ENCODE assay signal across 25 mouse cellular contexts in the genomic region with DNA sequence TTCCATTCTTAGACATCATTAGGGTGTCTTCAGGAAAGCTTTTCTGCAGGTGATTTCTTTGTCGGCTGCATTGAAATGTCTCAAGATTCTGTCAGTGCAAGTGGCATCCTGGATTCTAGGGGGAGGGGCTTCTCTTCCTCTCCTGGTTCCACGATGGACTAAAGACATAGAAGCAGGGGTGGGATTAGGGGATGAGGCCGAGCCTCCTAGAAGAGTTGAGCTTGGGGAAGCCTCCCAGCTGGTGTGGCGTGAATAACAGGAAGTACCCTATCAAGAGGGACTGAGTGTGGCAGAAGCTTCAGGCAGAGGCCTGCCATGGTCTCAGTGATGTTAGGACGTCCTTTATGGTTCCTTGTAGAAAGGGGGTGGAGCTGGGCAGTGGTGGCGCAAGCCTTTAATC. TPM values are rescaled to one million over a fixed set of nuclear protein-coding genes. Genes with fewer than 3 reads are reported as not detected.
A peak's percentile ranks its signal among the peaks of the same experiment; 100 is the strongest.
DNase-seq lines count a peak whose midpoint lies in the region; ATAC-seq and TF ChIP-seq lines count a peak whose summit lies in the region.
"Had no signal": no experiment of that assay in that cellular context is flagged by ENCODE, and none has a peak within 500 bp of the region (broad histone marks: within the 10 kb centered on the region; RNA-seq: fewer than 3 reads in every experiment).

No protein-coding gene starts in this region.

- no peak overlapping the region for H3K9ac ChIP-seq in liver, postnatal 0 days (replicated peaks)
- H3K9ac ChIP-seq in heart, embryonic 11.5 days (ENCODE audit: low read depth, low read length) = no peak overlapping the region
- H3K9ac ChIP-seq: embryonic facial prominence, embryonic 12.5 days; forebrain, postnatal 0 days; heart, embryonic 13.5 days; hindbrain, embryonic 12.5 days; liver, embryonic 15.5 days; midbrain, embryonic 13.5 days had no signal

- peaks cover 51% of the 10 kb centered on the region for H3K4me1 ChIP-seq in spleen, adult 2 months (ENCODE audit: control insufficient read depth, insufficient read depth, insufficient read length)
- H3K4me1 ChIP-seq in liver, postnatal 0 days (ENCODE audit: insufficient read depth) = peaks cover 14% of the 10 kb centered on the region
- no peaks in the 10 kb centered on the region for H3K4me1 ChIP-seq in heart, embryonic 11.5 days (ENCODE audit: control insufficient read depth, insufficient read depth, low read length)
- H3K4me1 ChIP-seq: heart, embryonic 13.5 days; midbrain, embryonic 13.5 days; neural tube, embryonic 12.5 days had no signal

- TF ChIP-seq EP300 in liver, postnatal 0 days (IDR thresholded peaks at IDR 0.05; ENCODE audit: low read depth) = no peak

- no peak overlapping the region for H3K4me2 ChIP-seq in liver, postnatal 0 days (ENCODE audit: low read depth, low read length)
- H3K4me2 ChIP-seq in heart, embryonic 11.5 days = no peak overlapping the region
- H3K4me2 ChIP-seq: embryonic facial prominence, embryonic 12.5 days; heart, embryonic 13.5 days; hindbrain, embryonic 12.5 days; liver, embryonic 15.5 days; midbrain, embryonic 13.5 days; neural tube, embryonic 12.5 days had no signal

- DNase-seq in spleen, adult 2 months (ENCODE audit: low read depth in 1 of 2, low spot score in 2 of 2) = no peak
- DNase-seq in spleen, adult 12 weeks (ENCODE audit: low spot score) = no peak
- peak; percentile 58 for DNase-seq in CD4-positive helper T cell, adult 2 months (ENCODE audit: low read depth, low spot score)
- DNase-seq in splenic B cell, adult 2 months (ENCODE audit: low read depth, low spot score) = peak; percentile 58
- DNase-seq in liver, postnatal 0 days = no peak
- DNase-seq: cerebellum, adult 18-20 months; cerebellum, postnatal 14 days; forebrain, postnatal 0 days; gastrocnemius, postnatal 14 days; heart, adult 18-20 months; heart, postnatal 14 days; kidney, adult 18-20 months; liver; retina, postnatal 1 day had no signal

- peaks cover 2% of the 10 kb centered on the region; the same call in 1 of the 2 replicates for H3K9me3 ChIP-seq in liver, postnatal 0 days (ENCODE audit: low read length)
- no peaks in the 10 kb centered on the region; the same call in 1 of the 2 replicates for H3K9me3 ChIP-seq in heart, embryonic 11.5 days (replicated peaks; ENCODE audit: control insufficient read depth, low read length)
- H3K9me3 ChIP-seq: embryonic facial prominence, embryonic 12.5 days; hindbrain, embryonic 12.5 days; limb, embryonic 10.5 days; liver, embryonic 15.5 days had no signal

- no peaks in the 10 kb centered on the region for H3K27me3 ChIP-seq in spleen, adult 2 months (ENCODE audit: control insufficient read depth, insufficient read depth, low read length)
- no peaks in the 10 kb centered on the region for H3K27me3 ChIP-seq in splenic B cell, adult 2 months (ENCODE audit: control insufficient read depth, insufficient read depth, low read length, poor library complexity, severe bottlenecking)
- H3K27me3 ChIP-seq in liver, postnatal 0 days (ENCODE audit: insufficient read depth, low read length) = no peaks in the 10 kb centered on the region
- H3K27me3 ChIP-seq in heart, embryonic 11.5 days (ENCODE audit: control insufficient read depth, insufficient read depth, low read length) = no peaks in the 10 kb centered on the region
- H3K27me3 ChIP-seq: embryonic facial prominence, embryonic 12.5 days; heart, embryonic 13.5 days; hindbrain, embryonic 12.5 days; midbrain, embryonic 13.5 days; neural tube, embryonic 12.5 days had no signal

- H3K36me3 ChIP-seq in spleen, adult 2 months (ENCODE audit: control insufficient read depth, insufficient read depth, low read length) = peaks cover 32% of the 10 kb centered on the region
- peaks cover 26% of the 10 kb centered on the region for H3K36me3 ChIP-seq in splenic B cell, adult 2 months (ENCODE audit: control insufficient read depth, insufficient read depth, low read length, poor library complexity, severe bottlenecking)
- H3K36me3 ChIP-seq in liver, postnatal 0 days (replicated peaks; ENCODE audit: insufficient read depth, low read length) = peaks cover 4% of the 10 kb centered on the region; the same call in 1 of the 2 replicates
- H3K36me3 ChIP-seq in heart, embryonic 11.5 days (ENCODE audit: control insufficient read depth, insufficient read depth, low read length) = no peaks in the 10 kb centered on the region
- H3K36me3 ChIP-seq: heart, embryonic 13.5 days; hindbrain, embryonic 12.5 days; liver, embryonic 15.5 days; neural tube, embryonic 12.5 days had no signal

- H3K4me3 ChIP-seq in spleen, adult 2 months (ENCODE audit: extremely low read depth, insufficient read depth, insufficient read length) = no peak overlapping the region; the same call in 1 of the 2 replicates
- H3K4me3 ChIP-seq in liver, postnatal 0 days (ENCODE audit: low read depth, low read length) = no peak overlapping the region
- no peak overlapping the region for H3K4me3 ChIP-seq in heart, embryonic 11.5 days (ENCODE audit: low read depth, low read length)
- H3K4me3 ChIP-seq: embryonic facial prominence, embryonic 12.5 days; heart, embryonic 13.5 days; hindbrain, embryonic 12.5 days; limb, embryonic 10.5 days; liver, embryonic 15.5 days; midbrain, embryonic 13.5 days; neural tube, embryonic 12.5 days had no signal

- peak; percentile 32 for ATAC-seq in granulocyte monocyte progenitor cell, adult 5-6 weeks (replicated peaks; ENCODE audit: poor library complexity, severe bottlenecking)
- no peak for ATAC-seq in liver, postnatal 0 days
- ATAC-seq in heart, embryonic 11.5 days (replicated peaks; ENCODE audit: insufficient number of reproducible peaks, low FRiP score, low TSS enrichment) = no peak
- ATAC-seq: forebrain, postnatal 0 days; midbrain, embryonic 13.5 days had no signal

- no peak for TF ChIP-seq CTCF in spleen, adult 2 months (IDR thresholded peaks at IDR 0.05; ENCODE audit: extremely low read depth, insufficient read depth, insufficient read length, insufficient replicate concordance)
- no peak for TF ChIP-seq CTCF in liver, postnatal 0 days (IDR thresholded peaks at IDR 0.05; ENCODE audit: low read depth)

- peak overlapping the region; percentile 99 for H3K27ac ChIP-seq in spleen, adult 2 months (ENCODE audit: insufficient read depth, low read length)
- H3K27ac ChIP-seq in liver, postnatal 0 days (ENCODE audit: low read depth) = no peak overlapping the region
- no peak overlapping the region for H3K27ac ChIP-seq in heart, embryonic 11.5 days (ENCODE audit: low read depth, low read length)
- H3K27ac ChIP-seq: embryonic facial prominence, embryonic 12.5 days; heart, embryonic 13.5 days; hindbrain, embryonic 12.5 days; limb, embryonic 10.5 days; liver, embryonic 15.5 days; macrophage; midbrain, embryonic 13.5 days; neural tube, embryonic 12.5 days; stomach, postnatal 0 days had no signal

- 13% methylated on average over 6 of the region's 6 CpGs for WGBS in spleen, adult 2 months
- WGBS in liver, postnatal 0 days (ENCODE audit: insufficient replicate concordance) = 34% methylated on average over 6 of the region's 6 CpGs
- WGBS in heart, embryonic 11.5 days (ENCODE audit: insufficient replicate concordance) = 52% methylated on average over 6 of the region's 6 CpGs

- no peak for TF ChIP-seq POLR2A in spleen, adult 2 months (IDR thresholded peaks at IDR 0.05; ENCODE audit: low read depth, low read length)

RNA-seq across cellular contexts. Expression of a gene that starts 24.8 kb away (rescaled TPM):
- 174 and 200 TPM in 2 replicates for polyA plus RNA-seq in spleen, adult 2 months (2012; rRNA removed)
- 53.8 and 59.5 TPM in 2 replicates for total RNA-seq in granulocyte monocyte progenitor cell, adult 5-6 weeks (2014; fragmentation: Nextera tagmentation)
- 66.8 and 84.3 TPM in 2 replicates for total RNA-seq in granulocyte monocyte progenitor cell, adult 5-6 weeks (2017)
- polyA plus RNA-seq in liver, postnatal 0 days (2015; fragmentation: Nextera tagmentation; extraction: Ambion mirVana) = 7.0 and 7.3 TPM in 2 replicates
- polyA plus RNA-seq in heart, embryonic 11.5 days (2014; fragmentation: Nextera tagmentation; extraction: Ambion mirVana) = 1.7 and 2.7 TPM in 2 replicates

RNA-seq across cellular contexts. Expression of a gene that starts 32.8 kb away (rescaled TPM):
- 22.1 and 25.3 TPM in 2 replicates for polyA plus RNA-seq in spleen, adult 2 months (2012; rRNA removed)
- 7.2 and 9.3 TPM in 2 replicates for total RNA-seq in granulocyte monocyte progenitor cell, adult 5-6 weeks (2014; fragmentation: Nextera tagmentation)
- 1.8 and 4.3 TPM in 2 replicates for total RNA-seq in granulocyte monocyte progenitor cell, adult 5-6 weeks (2017)
- 1.1 and 1.2 TPM in 2 replicates for polyA plus RNA-seq in liver, postnatal 0 days (2015; fragmentation: Nextera tagmentation; extraction: Ambion mirVana)
- 1.7 and 2.2 TPM in 2 replicates for polyA plus RNA-seq in heart, embryonic 11.5 days (2014; fragmentation: Nextera tagmentation; extraction: Ambion mirVana)

RNA-seq across cellular contexts. Expression of a gene that starts 52.7 kb away (rescaled TPM):
- 18.8 and 24.5 TPM in 2 replicates for polyA plus RNA-seq in spleen, adult 2 months (2012; rRNA removed)
- total RNA-seq in granulocyte monocyte progenitor cell, adult 5-6 weeks (2014; fragmentation: Nextera tagmentation) = 12.0 and 14.8 TPM in 2 replicates
- total RNA-seq in granulocyte monocyte progenitor cell, adult 5-6 weeks (2017) = 17.2 TPM in 2 replicates
- polyA plus RNA-seq in liver, postnatal 0 days (2015; fragmentation: Nextera tagmentation; extraction: Ambion mirVana) = 4.4 and 5.6 TPM in 2 replicates
- 10.2 and 12.3 TPM in 2 replicates for polyA plus RNA-seq in heart, embryonic 11.5 days (2014; fragmentation: Nextera tagmentation; extraction: Ambion mirVana)

Comparison
In these comparisons a context has a peak if more than half of its experiments do, and no peak if none do; other contexts are left out.
1. DNase-seq: peak in CD4-positive helper T cell, adult 2 months (single experiment) and splenic B cell, adult 2 months (single experiment); none in spleen, adult 2 months (0 of 2), spleen, adult 12 weeks (single experiment) and liver, postnatal 0 days (single experiment).
2. RNA of a gene that starts 24.8 kb away (polyA plus RNA-seq): 174 to 200 TPM in spleen, adult 2 months; 7.0 to 7.3 TPM in liver, postnatal 0 days and 1.7 to 2.7 TPM in heart, embryonic 11.5 days; every median in the first group is over 10 times any median in the second.